Mouse (Mus musculus): ENCODE measurements around the gene Tepp. TPM values are rescaled to one million over a fixed set of nuclear protein-coding genes. Genes with fewer than 3 reads are reported as not detected.

Gene Tepp
- polyA plus RNA-seq, 1 experiment from 2014 or later, result not detected

DNA sequence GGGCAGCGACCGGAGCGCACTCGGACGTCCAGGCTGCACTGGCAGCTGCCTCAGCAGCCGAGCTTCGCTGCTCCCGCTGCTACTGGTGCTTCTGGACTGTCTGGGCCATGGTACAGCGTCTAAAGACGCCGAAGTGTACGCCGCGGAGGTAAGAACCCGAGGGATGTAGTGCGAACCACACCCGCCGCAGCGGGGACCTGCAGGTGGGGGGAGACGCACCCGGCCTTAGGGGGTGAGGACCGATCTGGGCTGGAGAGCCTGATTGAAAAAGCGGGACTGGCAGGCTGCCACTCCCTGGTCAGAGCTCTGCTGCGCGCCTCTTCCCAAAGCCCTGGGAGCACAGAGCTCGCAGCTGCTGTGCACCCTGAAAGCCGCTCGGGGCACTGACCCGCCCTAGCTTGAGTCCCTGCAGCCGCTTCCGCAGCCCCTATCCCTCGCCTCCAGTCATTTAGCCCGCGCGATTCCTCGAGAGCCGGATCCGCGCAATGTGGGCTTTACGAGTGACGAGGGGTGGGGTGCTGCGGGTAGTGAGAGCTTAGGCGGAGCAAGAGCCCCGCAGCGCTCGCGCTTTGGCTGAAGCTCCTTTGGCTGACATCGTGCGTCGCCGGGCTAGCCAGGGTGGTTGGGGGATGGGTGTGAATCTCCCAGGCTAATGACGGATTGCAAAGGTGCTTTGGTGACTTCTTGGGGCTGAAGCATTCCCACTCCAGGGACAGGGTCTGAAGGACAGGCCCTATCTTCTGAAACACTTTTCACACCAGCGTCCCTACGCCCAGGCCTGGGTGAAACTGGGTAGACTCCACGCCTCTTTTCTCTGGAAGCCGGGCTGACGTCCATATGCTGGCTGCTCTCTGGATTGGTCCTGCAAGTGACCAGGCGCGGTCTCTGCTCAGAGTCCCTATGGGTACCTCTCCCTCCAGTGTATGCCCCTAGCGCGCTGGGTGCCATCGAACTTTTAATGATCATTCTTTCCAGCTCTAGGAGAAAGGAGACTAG, 42.8 kb downstream of the Tepp start:
- H3K27ac ChIP-seq (ENCODE audit: low read depth, low read length), result peak overlapping the region; percentile 87
- WGBS, result 2% methylated on average over 61 of the region's 62 CpGs
- no peaks in the 10 kb centered on the region for H3K36me3 ChIP-seq (ENCODE audit: control insufficient read depth, insufficient read depth, low read length)

DNA sequence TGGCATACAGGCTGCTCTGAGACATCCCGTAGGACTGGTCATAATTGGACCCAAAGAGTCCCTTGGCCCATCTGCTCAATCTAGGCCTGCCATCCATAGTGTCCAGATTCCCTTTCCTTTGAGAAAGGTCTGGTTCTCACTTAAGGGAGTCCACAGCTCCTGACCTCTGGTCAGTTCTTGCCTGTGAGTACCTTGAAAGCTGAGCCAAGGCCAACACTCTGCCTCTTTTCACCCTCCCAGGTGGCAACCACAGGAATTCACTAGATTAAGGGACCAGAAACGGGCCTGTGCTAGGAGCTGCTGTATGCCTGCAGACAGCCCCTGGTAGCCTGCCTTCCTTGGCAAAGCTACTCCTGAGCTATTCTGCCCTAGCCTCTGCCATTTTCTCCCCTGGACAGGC, 44.2 kb downstream of the Tepp start:
- DNase-seq (ENCODE audit: low spot score) (no peak), ATAC-seq (ENCODE audit: low FRiP score) (no peak)
- no peaks in the 10 kb centered on the region for H3K36me3 ChIP-seq (ENCODE audit: control insufficient read depth, insufficient read depth, low read length)
- 79% methylated on average over 2 of the region's 2 CpGs for WGBS
- no peaks in the 10 kb centered on the region for H3K9me3 ChIP-seq (ENCODE audit: control insufficient read depth, low read length)
- no peak overlapping the region for H3K4me2 ChIP-seq (replicated peaks; ENCODE audit: low read depth, low read length)
- no peak overlapping the region for H3K9ac ChIP-seq (ENCODE audit: low read depth, low read length)
- H3K27ac ChIP-seq (ENCODE audit: low read depth, low read length), result no peak overlapping the region
- H3K4me3 ChIP-seq (ENCODE audit: low read depth, low read length), result no peak overlapping the region
- no peaks in the 10 kb centered on the region; the same call in 1 of the 2 replicates for H3K4me1 ChIP-seq (replicated peaks; ENCODE audit: control insufficient read depth, insufficient read depth, low read length)
- H3K27me3 ChIP-seq (ENCODE audit: control insufficient read depth, insufficient read depth, low read length), result peaks cover 2% of the 10 kb centered on the region; the same call in 1 of the 2 replicates

More for the DNA sequence above, 42.8 kb downstream of the Tepp start:
- ATAC-seq (ENCODE audit: low FRiP score) (peak; percentile 69), DNase-seq (ENCODE audit: low spot score) (peak; percentile 79)
- Histone ChIP-seq H3K9me3 (ENCODE audit: control insufficient read depth, low read length) (no peaks in the 10 kb centered on the region), H3K27me3 (ENCODE audit: control insufficient read depth, insufficient read depth, low read length) (peaks cover 2% of the 10 kb centered on the region; the same call in 1 of the 2 replicates), H3K4me2 (replicated peaks; ENCODE audit: low read depth, low read length) (peak overlapping the region; percentile 87), H3K4me3 (ENCODE audit: low read depth, low read length) (peak overlapping the region; percentile 84), H3K4me1 (replicated peaks; ENCODE audit: control insufficient read depth, insufficient read depth, low read length) (no peaks in the 10 kb centered on the region; the same call in 1 of the 2 replicates), H3K9ac (ENCODE audit: low read depth, low read length) (peak overlapping the region; percentile 98)

DNA sequence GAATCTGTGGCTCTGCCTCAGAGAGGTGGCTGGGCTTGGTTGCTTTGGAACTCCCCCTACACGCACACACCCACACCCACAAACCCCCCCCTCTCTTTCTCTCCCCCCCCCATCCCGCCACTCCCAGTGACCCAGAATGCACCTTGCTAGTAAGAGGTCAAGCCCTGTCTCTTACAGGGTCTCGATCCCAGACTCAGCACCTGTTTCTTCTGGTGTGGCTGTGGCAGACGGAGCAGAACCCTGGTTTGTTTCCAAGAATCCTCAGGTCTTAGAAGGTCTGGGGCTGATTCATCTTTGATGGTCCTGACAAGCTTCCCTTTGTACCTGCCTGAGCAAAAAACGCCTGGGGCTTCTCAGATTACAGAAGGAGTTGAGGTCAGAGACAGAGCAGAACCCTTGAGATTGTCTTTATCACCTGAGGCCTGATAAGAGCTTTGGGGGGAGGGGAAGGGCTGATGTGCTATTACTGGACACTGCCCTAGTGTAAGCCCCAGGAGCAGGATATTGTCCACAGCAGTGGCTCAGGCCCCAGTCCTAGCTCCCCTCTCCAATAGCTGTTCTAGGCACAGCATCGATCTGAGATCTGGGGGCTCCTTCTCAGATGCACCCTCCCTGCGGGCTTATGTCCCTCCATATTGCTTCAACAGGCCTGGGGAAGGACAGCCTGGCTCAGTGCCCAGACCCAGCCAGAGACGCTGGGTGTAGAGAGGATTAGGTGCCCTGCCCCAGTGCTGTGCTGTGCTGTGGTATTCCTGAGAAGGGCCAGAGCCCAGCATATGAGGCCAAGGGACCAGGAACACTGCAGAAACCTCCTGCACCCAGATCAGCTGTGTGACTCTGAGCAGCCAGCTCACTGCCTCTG, 48.4 kb downstream of the Tepp start:
- Histone ChIP-seq H3K9ac (ENCODE audit: low read depth, low read length) (no peak overlapping the region), H3K36me3 (ENCODE audit: control insufficient read depth, insufficient read depth, low read length) (no peaks in the 10 kb centered on the region), H3K27ac (ENCODE audit: low read depth, low read length) (no peak overlapping the region), H3K27me3 (ENCODE audit: control insufficient read depth, insufficient read depth, low read length) (no peaks in the 10 kb centered on the region), H3K4me3 (ENCODE audit: low read depth, low read length) (no peak overlapping the region), H3K4me1 (replicated peaks; ENCODE audit: control insufficient read depth, insufficient read depth, low read length) (no peaks in the 10 kb centered on the region), H3K4me2 (replicated peaks; ENCODE audit: low read depth, low read length) (no peak overlapping the region), H3K9me3 (ENCODE audit: control insufficient read depth, low read length) (no peaks in the 10 kb centered on the region)
- 70% methylated on average over 7 of the region's 8 CpGs for WGBS
- no peak for ATAC-seq (ENCODE audit: low FRiP score)
- DNase-seq (ENCODE audit: low spot score), result no peak

DNA sequence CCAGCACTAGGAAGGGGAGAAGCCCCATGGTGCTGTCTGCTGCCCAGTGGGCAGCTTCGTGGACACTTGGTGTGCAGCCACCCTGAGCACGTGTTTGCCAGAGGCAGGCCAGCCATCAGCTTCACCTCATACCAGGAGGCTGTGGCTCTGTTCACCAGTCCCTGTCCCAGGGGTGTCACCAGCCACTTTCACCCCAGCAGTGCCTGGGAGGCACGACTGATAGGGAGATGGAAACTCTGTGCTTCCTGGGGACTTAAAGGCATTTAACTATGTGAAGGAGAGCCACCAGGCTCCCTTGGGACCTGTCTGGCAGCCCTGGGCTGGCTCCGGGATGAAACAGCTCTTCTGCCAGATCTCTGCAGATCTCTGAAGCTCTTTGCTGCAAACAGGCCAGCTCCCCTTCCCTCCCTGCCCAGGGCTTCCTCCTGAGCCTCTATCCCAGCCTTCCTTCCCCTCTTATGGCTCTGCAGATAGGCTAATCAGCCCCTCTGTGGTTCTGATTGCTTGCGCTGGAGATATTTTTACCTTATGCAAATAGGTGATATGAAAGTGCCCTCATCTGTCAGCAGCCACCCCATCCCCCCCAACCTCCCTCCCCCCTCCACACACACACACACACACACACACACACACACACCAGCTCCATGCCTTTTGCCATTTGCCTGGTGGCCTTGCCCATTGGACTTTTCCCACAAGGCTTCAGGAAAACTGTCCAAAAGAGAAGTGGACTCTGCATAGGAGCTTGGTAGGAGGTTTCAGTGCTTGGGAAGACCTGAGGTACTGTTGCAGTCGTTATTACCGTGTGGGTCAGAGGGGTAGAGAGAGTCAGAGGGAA, 50.0 kb downstream of the Tepp start:
- 58% methylated on average over 7 of the region's 7 CpGs for WGBS
- Histone ChIP-seq H3K4me1 (replicated peaks; ENCODE audit: control insufficient read depth, insufficient read depth, low read length) (no peaks in the 10 kb centered on the region), H3K27me3 (ENCODE audit: control insufficient read depth, insufficient read depth, low read length) (no peaks in the 10 kb centered on the region), H3K36me3 (ENCODE audit: control insufficient read depth, insufficient read depth, low read length) (no peaks in the 10 kb centered on the region), H3K9ac (ENCODE audit: low read depth, low read length) (no peak overlapping the region), H3K9me3 (ENCODE audit: control insufficient read depth, low read length) (no peaks in the 10 kb centered on the region), H3K27ac (ENCODE audit: low read depth, low read length) (no peak overlapping the region), H3K4me3 (ENCODE audit: low read depth, low read length) (no peak overlapping the region), H3K4me2 (replicated peaks; ENCODE audit: low read depth, low read length) (no peak overlapping the region)
- ATAC-seq (ENCODE audit: low FRiP score), result no peak
- no peak for DNase-seq (ENCODE audit: low spot score)

DNA sequence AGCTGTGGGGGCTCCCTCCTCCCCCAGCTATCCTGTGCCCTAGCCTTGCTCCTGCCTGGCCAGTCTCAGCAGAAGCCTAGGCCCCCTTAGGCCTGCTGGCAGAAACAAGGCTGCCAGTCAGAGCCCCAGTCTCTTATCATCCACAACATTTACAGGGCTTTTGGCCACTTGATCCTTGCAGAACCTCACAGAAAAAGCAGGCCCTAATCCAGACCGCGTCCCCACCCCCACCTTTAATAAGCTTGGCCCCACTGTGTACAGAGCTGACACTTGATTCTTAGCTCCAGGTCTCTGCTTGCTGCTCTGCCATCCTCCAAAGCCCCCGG, 50.6 kb downstream of the Tepp start:
- Histone ChIP-seq H3K4me3 (ENCODE audit: low read depth, low read length) (no peak overlapping the region), H3K9ac (ENCODE audit: low read depth, low read length) (no peak overlapping the region), H3K27me3 (ENCODE audit: control insufficient read depth, insufficient read depth, low read length) (no peaks in the 10 kb centered on the region), H3K9me3 (ENCODE audit: control insufficient read depth, low read length) (no peaks in the 10 kb centered on the region), H3K4me2 (replicated peaks; ENCODE audit: low read depth, low read length) (no peak overlapping the region), H3K36me3 (ENCODE audit: control insufficient read depth, insufficient read depth, low read length) (no peaks in the 10 kb centered on the region), H3K27ac (ENCODE audit: low read depth, low read length) (no peak overlapping the region), H3K4me1 (replicated peaks; ENCODE audit: control insufficient read depth, insufficient read depth, low read length) (no peaks in the 10 kb centered on the region)
- ATAC-seq (ENCODE audit: low FRiP score), result no peak
- DNase-seq (ENCODE audit: low spot score), result no peak
- WGBS, result 89% methylated on average over 3 of the region's 3 CpGs

DNA sequence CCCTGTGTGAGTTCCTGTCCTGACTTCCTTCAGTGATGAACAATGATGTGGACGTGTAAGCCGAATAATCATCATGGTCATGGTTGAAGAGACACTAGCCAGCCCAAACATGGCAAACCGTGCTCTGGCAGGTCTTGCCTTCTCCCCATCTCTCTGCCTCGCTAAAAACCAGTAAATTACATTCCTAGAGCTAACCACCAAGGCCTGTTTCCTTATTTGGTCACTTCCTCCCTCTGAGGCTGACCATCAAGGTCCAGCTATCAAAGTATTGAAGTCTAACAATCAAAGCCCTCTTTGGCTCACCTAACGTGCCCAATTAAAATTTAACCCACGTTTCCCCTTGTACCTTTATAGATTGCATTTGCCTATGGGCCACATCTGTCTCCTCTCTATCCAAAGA, 51.9 kb downstream of the Tepp start:
- no peak overlapping the region for H3K4me3 ChIP-seq (ENCODE audit: low read depth, low read length)
- no peaks in the 10 kb centered on the region for H3K36me3 ChIP-seq (ENCODE audit: control insufficient read depth, insufficient read depth, low read length)
- no peak for ATAC-seq (ENCODE audit: low FRiP score)
- no peaks in the 10 kb centered on the region for H3K9me3 ChIP-seq (ENCODE audit: control insufficient read depth, low read length)
- 76% methylated on average over 6 of the region's 6 CpGs for WGBS
- no peaks in the 10 kb centered on the region for H3K4me1 ChIP-seq (replicated peaks; ENCODE audit: control insufficient read depth, insufficient read depth, low read length)
- H3K27ac ChIP-seq (ENCODE audit: low read depth, low read length), result no peak overlapping the region
- H3K4me2 ChIP-seq (replicated peaks; ENCODE audit: low read depth, low read length), result no peak overlapping the region
- H3K9ac ChIP-seq (ENCODE audit: low read depth, low read length), result no peak overlapping the region
- DNase-seq (ENCODE audit: low spot score), result no peak
- H3K27me3 ChIP-seq (ENCODE audit: control insufficient read depth, insufficient read depth, low read length), result no peaks in the 10 kb centered on the region

DNA sequence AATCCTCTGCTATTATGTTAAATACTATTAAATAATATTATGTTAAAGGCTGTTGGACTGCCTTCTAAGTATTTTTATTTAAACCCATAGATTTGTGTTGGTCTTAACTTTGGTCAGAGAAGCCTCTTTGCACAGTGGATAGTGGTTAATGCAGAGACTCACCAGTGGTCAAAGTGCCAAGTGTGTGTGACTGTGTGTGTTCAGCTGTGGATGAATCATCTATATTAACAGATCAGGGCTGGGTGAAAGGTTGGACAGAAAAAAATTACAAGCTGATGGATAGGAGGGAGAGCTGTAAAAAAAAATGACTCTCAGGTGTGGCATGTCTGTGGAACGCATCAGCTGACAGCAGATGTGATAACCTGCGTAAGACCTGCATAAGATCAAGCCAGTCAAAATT, 53.5 kb downstream of the Tepp start:
- no peaks in the 10 kb centered on the region for H3K36me3 ChIP-seq (ENCODE audit: control insufficient read depth, insufficient read depth, low read length)
- no peaks in the 10 kb centered on the region for H3K27me3 ChIP-seq (ENCODE audit: control insufficient read depth, insufficient read depth, low read length)
- no peak overlapping the region for H3K9ac ChIP-seq (ENCODE audit: low read depth, low read length)
- no peak overlapping the region for H3K4me2 ChIP-seq (replicated peaks; ENCODE audit: low read depth, low read length)
- H3K27ac ChIP-seq (ENCODE audit: low read depth, low read length), result no peak overlapping the region
- H3K4me3 ChIP-seq (ENCODE audit: low read depth, low read length), result no peak overlapping the region
- no peak for DNase-seq (ENCODE audit: low spot score)
- no peaks in the 10 kb centered on the region for H3K9me3 ChIP-seq (ENCODE audit: control insufficient read depth, low read length)
- 94% methylated on average over 2 of the region's 2 CpGs for WGBS
- H3K4me1 ChIP-seq (replicated peaks; ENCODE audit: control insufficient read depth, insufficient read depth, low read length), result no peaks in the 10 kb centered on the region
- ATAC-seq (ENCODE audit: low FRiP score), result no peak
